Mouse (Mus musculus): ENCODE data around the gene Slc6a16. TPM values are rescaled to one million over a fixed set of nuclear protein-coding genes. Genes with fewer than 3 reads are reported as not detected.

Gene Slc6a16
- total RNA-seq, 1 experiment from 2014 or later = not detected

DNA sequence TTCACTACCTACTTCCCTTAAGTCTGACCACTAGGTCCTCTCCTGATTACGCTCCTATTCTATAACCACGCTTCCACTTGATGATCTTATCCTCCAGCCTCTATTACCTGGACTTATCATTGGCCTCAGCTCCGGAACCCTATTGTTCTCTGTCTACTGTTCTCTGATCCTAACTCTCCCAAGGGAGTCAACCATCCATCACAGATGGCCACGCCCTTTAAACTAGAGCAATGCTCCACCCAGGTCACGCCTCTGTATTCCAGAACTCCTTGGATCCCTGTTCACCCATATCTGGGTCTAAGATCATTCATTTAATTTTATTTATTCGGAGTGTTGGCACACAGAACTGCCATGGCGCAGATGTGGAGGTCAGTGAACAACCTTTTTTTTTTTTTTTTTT lies 28.5 kb upstream of the Slc6a16 start:
- ATAC-seq (replicated peaks in 1 of 2; ENCODE audit: insufficient read depth in 1 of 2, low FRiP score in 2 of 2, low TSS enrichment in 1 of 2, low read depth in 1 of 2, poor library complexity in 2 of 2, severe bottlenecking in 2 of 2) = no peak

DNA sequence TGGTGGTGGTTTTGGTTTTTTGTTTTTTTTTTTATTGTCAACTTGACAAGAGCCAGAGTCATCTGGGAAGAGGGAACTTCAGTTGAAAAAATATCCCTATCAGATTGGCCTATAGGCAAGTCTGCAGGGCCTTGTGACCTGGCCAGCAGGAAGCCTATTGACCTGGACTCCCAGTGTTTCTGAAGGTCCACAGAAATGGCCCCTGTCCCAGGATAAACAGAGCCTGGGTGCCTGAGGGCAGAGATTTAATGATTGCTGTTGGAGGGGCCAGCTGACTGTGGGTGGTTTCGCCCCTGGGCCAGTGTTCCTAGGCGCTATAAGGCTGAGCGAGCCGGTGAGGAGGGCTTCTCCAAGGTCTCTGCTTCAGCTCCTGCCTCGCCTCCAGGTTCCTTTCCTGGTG lies 27.2 kb upstream of the Slc6a16 start:
- no peak for ATAC-seq (replicated peaks in 1 of 2; ENCODE audit: insufficient read depth in 1 of 2, low FRiP score in 2 of 2, low TSS enrichment in 1 of 2, low read depth in 1 of 2, poor library complexity in 2 of 2, severe bottlenecking in 2 of 2)

DNA sequence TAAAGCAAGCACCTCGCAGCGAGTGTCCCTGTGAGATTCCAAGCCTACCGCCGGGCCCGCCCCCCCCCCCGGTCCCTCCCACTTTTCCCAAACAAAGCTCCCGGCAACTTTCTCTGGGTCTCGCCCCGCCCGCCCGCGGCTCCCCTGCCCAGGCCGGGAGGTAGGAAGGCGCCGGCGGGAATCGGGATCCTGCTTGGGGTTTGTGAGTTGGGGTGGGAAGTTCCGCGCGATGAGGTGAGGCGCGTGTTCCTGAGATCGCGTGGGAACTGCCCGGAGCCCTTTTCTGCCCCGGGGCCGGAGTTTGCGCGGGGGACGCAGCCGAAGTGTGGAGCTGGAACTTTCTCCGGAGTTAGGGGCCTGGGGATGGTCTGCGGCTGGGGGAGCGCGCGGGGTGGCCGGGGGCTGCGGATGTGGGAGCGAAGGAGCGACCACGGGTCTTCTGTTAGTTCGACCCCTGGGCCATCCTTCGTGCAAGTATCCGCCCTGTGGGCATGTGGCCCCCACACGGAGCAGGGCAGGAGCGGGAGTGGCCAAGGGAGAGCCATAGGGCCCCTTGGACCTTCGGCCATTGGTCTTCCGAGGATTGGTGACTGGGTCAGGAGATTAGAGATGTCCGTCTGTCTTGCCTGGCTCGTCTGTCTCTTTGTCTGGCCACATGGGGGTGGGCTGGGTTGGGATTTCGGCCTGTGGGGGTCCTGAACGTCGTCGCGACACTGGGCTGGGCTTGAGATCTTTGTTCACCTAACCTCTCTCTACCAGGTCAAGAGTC lies 25.0 kb upstream of the Slc6a16 start, which contains the start of gene Tead2:
TSS of gene Tead2 (plus strand) at position 81 of the 769 bp plus-strand sequence.
- no peak for ATAC-seq (replicated peaks in 1 of 2; ENCODE audit: insufficient read depth in 1 of 2, low FRiP score in 2 of 2, low TSS enrichment in 1 of 2, low read depth in 1 of 2, poor library complexity in 2 of 2, severe bottlenecking in 2 of 2)

DNA sequence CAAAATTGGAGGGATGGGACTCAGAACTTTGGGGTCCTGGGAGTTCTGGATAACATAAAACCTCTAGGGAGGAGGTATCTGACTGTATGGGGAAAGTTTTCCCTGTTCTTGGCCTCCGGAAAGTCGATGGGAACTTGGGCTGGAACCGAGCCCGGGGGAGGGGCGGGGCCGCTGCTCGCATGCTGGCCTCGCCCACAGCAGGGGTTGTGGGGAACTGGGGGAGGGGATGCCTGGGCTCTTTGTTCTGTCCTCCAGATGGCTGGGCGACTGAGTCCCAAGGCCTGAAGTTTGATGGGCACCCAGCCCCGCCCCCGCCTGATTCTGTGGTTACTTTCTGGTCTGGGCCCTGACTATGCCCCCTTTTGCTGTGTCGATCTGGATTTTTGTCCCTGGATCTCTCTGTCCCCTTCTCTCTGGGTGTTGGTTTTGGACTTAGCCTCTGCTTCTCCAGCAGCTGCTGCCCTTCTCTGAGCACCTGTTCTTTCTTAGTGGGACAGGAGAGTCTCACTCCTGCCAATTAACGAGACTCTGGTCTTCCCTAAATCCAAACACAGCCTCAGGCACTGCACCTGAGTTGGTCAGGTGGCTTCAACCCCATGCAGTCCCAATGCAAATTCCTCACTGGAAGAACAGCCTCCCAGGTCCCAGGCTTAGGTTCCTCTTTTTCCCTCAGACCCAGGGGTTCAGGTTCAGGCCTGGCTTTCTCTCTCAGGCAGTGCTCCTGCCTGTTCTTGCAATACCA lies 24.3 kb upstream of the Slc6a16 start:
- peak in 1 of 2 experiments; percentile 19; a peak in 2 of 4 replicates for ATAC-seq (replicated peaks in 1 of 2; ENCODE audit: insufficient read depth in 1 of 2, low FRiP score in 2 of 2, low TSS enrichment in 1 of 2, low read depth in 1 of 2, poor library complexity in 2 of 2, severe bottlenecking in 2 of 2)

DNA sequence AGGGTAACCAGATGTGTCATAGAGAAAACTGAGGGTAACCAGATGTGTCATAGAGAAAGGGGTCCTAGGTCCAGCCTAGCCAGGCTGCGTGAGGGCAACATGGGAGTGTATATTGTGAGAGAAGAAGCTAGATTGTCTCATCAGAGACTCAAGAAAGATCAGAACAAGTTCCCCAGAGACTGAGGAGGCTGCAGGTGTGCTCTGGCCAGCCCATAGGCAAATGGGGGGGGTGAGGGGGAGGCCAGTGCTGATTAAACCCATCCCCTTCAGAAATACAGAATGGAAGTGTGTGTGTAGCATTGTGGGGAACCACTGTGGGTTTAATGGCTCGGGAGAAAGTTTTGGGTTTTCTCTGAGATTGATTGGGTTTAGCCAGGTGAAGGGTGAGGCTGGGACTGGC lies 19.2 kb upstream of the Slc6a16 start:
- no peak for ATAC-seq (replicated peaks in 1 of 2; ENCODE audit: insufficient read depth in 1 of 2, low FRiP score in 2 of 2, low TSS enrichment in 1 of 2, low read depth in 1 of 2, poor library complexity in 2 of 2, severe bottlenecking in 2 of 2)

DNA sequence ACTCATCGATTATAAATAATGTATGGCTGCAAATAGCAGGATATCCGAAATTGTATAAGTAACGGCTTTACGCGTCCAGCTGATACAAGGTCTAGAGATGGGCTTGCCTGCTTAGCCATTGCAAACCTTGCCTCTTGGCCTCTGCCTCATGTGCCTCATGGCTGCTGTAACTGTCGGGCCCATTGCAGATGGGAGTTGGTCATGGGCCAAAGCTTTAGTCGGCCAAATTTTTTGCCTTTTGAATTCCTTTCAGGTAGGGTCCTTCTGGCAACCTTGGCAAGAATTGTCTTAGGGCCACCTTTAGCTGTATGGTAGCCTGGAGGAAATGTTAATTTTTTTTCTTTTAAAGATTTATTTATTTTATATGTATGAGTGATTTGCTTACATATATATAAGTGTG lies 16.1 kb upstream of the Slc6a16 start:
- no peak for ATAC-seq (replicated peaks in 1 of 2; ENCODE audit: insufficient read depth in 1 of 2, low FRiP score in 2 of 2, low TSS enrichment in 1 of 2, low read depth in 1 of 2, poor library complexity in 2 of 2, severe bottlenecking in 2 of 2)

DNA sequence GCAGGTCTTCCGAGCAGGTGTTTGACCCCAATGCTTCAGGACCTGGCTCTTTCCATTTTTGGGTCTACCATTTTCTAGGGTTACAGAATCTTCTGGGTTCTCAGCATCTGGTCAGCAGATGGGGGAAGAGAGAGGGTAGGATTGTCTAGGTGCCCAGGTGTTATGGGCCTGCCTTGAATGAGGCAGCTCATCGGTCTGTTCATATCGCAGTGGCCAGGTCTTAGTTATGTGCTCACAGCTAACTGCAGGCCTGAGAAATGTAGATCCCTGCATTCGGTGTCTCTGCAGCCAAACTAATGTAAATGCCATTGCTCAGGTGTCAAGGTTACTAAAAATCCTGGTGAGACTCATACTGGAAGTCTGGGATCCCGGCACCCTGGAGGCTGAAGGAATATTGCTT lies 14.5 kb upstream of the Slc6a16 start:
- no peak for ATAC-seq (replicated peaks in 1 of 2; ENCODE audit: insufficient read depth in 1 of 2, low FRiP score in 2 of 2, low TSS enrichment in 1 of 2, low read depth in 1 of 2, poor library complexity in 2 of 2, severe bottlenecking in 2 of 2)

DNA sequence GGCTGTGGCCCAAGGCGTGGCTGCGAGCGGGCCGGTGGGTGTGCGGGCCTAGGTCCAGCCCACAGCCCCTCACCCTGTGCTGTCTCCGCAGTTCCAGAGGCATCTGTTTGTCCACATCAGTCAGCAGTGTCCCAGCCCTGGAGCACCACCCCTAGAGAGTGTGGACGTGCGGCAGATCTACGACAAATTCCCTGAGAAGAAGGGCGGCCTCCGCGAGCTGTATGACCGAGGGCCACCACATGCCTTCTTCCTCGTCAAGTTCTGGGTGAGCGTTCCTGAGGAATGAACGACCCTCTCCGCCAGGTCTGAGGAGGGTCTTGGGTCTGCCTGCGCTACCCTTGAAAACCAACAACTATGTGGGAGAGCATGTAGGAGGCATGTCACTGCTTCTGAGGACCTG lies 12.3 kb upstream of the Slc6a16 start:
- no peak for ATAC-seq (replicated peaks in 1 of 2; ENCODE audit: insufficient read depth in 1 of 2, low FRiP score in 2 of 2, low TSS enrichment in 1 of 2, low read depth in 1 of 2, poor library complexity in 2 of 2, severe bottlenecking in 2 of 2)

DNA sequence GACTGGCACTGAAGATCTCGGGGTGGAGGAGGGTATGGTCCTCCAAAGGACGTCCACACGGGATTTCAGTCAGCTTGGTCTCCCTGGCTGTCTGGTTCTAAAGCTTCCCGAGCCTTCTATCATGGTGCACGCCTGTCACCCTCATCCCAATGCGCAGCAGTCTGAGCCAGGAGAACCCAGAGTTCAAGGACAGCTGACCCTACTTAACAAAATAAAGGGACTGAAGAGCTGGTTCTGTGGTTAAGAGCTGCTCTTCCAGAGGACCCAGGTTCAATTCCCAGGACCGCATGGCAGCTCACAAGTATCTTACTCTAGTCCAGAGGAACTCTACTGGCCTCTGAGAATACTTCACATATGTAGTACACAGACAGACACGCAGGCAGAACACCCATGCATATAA lies 11.8 kb upstream of the Slc6a16 start:
- no peak for ATAC-seq (replicated peaks in 1 of 2; ENCODE audit: insufficient read depth in 1 of 2, low FRiP score in 2 of 2, low TSS enrichment in 1 of 2, low read depth in 1 of 2, poor library complexity in 2 of 2, severe bottlenecking in 2 of 2)

DNA sequence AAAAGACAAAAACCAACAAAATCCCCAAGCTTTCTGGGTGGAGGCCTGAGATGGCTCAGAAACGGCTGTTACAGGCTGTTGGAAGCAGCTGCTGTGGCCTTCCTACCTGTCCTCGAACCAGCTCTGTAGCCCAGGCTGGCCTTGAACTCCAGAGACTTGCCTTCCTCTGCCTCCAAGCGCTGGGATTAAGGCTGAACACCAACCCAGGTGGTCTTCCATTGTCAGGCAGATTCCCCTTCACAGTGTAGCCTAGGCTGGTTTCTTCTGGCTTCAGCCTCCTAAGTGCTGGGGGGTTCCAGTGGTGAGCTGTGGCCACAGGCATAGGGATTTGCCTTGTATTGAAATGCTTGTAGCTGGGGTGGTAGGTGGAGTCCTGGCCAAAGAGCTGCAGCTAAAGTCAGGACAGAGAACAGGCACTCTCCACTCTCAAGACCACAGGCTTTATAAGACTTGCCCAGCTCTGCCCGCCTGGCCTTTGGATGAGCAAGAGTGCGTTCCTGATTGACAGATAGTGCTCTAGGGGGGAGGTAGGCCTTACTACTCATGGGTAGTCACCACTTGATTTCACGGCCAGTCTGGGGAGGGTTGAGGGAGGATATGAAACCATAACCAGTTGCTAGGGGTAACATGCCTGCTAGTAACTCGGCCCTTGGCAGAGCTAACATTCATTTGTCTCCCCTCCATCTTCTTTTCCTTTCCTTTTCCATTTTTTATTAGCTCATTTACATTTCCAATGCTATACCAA lies 11.3 kb upstream of the Slc6a16 start:
- ATAC-seq (replicated peaks in 1 of 2; ENCODE audit: insufficient read depth in 1 of 2, low FRiP score in 2 of 2, low TSS enrichment in 1 of 2, low read depth in 1 of 2, poor library complexity in 2 of 2, severe bottlenecking in 2 of 2) = no peak

DNA sequence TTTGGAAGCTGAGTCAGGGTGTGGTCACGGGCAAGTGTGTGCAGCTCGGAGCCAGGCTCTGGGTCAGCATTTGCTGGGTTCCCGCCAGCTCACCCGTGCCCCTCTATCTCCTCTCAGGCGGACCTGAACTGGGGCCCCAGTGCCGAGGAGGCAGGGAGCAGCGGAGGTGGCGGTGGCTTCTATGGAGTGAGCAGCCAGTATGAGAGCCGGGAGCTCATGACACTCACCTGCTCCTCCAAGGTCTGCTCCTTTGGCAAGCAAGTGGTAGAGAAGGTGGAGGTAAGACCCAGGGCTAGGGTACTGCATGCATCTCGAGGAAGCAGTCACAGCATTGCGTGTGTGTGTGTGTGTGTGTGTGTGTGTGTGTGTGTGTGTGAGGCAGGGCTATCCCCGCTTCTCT lies 9.7 kb upstream of the Slc6a16 start:
- ATAC-seq (replicated peaks in 1 of 2; ENCODE audit: insufficient read depth in 1 of 2, low FRiP score in 2 of 2, low TSS enrichment in 1 of 2, low read depth in 1 of 2, poor library complexity in 2 of 2, severe bottlenecking in 2 of 2) = no peak

DNA sequence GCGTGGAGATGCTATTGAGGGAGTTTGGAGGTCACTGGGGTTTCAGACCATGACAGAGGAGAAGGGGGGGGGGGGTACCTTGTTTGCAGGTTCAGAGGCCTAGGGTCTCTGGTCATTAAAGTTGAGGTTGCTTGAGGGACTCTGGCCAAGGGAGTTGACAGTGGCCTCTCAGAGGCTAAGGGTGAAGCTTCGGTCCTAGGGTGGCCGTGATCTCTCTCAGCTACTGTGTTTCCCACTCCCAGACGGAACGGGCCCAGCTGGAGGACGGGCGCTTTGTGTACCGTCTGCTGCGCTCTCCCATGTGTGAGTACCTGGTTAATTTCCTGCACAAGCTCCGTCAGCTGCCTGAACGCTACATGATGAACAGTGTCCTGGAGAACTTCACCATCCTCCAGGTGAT lies 8.9 kb upstream of the Slc6a16 start:
- ATAC-seq (replicated peaks in 1 of 2; ENCODE audit: insufficient read depth in 1 of 2, low FRiP score in 2 of 2, low TSS enrichment in 1 of 2, low read depth in 1 of 2, poor library complexity in 2 of 2, severe bottlenecking in 2 of 2) = no peak

DNA sequence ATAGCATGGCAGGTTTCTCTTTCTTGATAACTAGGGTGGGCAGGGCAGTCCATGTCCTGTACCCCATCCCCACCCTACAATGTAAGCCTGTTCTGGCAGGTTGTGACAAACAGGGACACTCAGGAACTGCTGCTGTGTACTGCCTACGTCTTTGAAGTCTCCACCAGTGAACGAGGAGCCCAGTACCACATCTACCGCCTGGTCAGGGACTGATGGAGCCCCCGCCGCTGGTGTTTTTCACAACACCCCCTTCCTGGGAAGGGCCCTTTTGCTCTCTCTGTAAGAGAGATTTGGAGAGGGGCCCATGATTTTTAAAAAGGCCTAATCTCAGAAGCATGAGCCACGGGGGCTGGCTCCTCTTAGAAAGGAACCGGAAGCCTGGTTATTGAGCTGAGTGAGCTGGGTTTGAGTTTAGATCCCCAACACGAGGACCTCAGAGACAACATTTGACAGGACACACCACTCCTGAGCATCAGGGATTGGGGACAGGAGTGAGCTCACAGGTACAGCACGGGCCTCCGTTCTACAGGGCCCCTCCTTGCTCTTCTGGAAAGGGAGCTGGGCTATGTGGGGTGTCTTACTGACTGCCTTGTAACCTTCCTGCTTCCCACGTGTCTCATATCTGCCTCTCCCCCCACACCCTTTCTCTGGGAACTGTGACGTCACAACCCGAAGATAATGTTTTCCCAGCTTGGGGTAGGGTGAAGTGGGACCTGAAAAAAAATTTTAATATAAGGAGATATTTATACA lies 8.0 kb upstream of the Slc6a16 start:
- ATAC-seq (replicated peaks in 1 of 2; ENCODE audit: insufficient read depth in 1 of 2, low FRiP score in 2 of 2, low TSS enrichment in 1 of 2, low read depth in 1 of 2, poor library complexity in 2 of 2, severe bottlenecking in 2 of 2) = no peak

DNA sequence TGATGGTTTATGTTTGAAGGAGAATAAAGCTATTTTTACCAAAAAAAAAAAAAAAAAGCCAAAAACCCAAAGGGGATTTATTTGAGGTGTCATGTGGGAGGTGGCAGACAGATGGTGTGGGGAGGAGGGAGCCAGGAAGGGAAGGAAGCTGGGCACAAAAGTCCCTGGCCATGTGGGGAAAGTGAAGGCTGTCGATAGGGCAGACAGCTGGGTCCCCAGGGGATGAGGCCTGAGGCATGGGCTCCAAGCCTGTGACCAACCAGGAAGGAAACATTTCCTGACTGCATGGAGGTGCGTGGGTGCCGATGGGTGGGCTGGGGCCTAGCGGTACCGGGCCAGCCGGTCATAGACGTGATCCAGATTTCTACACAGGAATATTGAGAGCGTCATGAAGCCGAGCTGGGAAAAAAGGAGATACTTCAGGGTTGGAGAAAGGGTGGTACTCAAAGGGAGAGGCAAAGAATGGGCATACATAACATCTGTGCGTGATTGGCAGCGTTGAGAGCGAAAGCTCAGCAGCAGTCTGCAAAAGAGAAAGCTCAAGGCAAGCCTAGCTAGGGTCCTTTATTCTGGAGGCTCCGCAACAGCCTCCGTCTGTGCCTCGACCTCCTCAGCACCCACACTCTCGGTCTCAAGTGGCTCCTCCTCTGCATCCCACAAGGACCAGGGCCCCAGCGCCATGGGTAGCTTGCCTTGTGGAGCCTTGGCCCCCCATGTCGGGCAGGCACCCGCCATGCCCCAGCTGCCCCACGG lies 7.1 kb upstream of the Slc6a16 start:
- peak; percentile 7 to 40; a peak in 2 of 4 replicates for ATAC-seq (replicated peaks in 1 of 2; ENCODE audit: insufficient read depth in 1 of 2, low FRiP score in 2 of 2, low TSS enrichment in 1 of 2, low read depth in 1 of 2, poor library complexity in 2 of 2, severe bottlenecking in 2 of 2)

DNA sequence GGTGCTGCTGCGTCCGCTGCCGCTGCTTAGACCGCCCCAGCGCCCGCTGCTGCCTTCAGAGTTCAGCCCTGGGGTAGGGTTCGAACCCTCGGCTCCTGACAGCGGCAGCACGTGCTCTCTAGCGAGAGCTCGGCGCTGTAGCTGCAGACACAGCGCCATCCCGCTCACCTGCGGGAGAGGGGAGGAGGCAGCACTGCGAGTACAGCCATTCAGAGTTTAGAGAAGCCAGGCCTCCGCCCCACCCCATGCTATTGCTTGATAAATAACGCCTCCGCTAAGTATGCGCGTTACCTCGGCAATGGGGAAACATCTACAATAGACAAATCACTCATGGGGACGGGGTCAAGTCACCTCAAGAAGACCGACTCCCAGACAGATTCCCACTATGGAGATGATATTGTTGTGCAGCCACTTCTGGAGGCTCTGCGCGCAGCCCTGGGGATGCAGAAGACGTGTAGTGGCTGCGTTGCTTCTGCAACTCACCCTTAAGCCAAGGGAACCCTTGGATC lies 6.5 kb upstream of the Slc6a16 start:
- no peak for ATAC-seq (replicated peaks in 1 of 2; ENCODE audit: insufficient read depth in 1 of 2, low FRiP score in 2 of 2, low TSS enrichment in 1 of 2, low read depth in 1 of 2, poor library complexity in 2 of 2, severe bottlenecking in 2 of 2)

DNA sequence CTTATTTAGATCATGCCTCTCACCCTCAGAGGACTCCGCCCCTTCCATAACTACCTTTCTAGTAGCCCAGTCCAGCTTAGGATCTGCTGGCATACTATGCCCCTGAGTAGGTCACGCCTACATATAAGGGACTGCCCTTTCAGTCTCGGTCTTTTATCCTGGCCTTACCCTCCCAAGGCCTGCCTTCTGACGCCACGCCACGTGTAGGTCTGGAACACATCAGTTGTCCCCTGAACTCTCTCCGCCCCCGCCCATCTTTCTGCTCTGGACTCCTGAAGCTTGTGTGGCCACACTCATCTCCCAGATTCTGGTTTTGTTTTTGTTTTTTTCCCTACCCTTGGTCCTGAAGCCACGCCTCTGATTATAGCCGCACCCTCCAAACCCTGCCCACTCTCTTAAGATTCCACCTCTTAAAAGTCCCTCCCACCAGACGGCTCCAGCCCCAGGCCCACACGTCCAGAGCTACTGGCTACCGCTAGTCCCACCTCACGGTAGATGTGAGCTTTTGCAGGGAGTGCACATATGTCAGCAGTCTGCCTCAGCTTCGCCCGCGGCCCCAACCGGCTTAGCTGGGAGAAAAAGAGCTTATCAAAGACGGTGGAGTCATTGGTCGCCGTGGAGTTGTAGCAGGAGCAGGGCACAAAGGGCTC lies 5.8 kb upstream of the Slc6a16 start:
- no peak for ATAC-seq (replicated peaks in 1 of 2; ENCODE audit: insufficient read depth in 1 of 2, low FRiP score in 2 of 2, low TSS enrichment in 1 of 2, low read depth in 1 of 2, poor library complexity in 2 of 2, severe bottlenecking in 2 of 2)

Measured in hematopoietic stem cell, adult 5-6 weeks (primary cell).